Mouse (Mus musculus): ENCODE measurements at regions not wholly inside any gene's neighbourhood (a gene's known extent, or its start where the extent isn't known, plus 50 kb on each side); places are given as distances from the start of the nearest gene placed in this dataset.
A peak's percentile ranks its signal among the peaks of the same experiment; 100 is the strongest.

DNA sequence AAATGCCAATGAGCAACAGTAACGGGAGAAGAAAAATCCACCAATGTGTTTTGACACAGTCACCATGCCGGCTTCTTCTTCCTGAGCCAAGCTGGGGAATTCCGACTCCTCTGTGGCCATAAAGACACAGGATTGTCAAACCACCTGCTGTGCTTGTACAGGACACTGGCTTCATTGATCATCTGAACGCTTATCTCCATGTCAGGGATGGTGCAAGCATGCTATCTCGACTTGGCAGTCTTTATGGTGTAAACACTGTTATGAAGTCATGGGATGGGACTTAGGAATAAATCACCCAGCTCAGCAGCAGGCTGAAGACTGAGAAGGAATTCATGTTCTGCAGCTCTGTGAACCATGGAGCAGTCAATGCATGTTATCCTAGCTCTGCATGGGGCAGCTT is 132.6 kb upstream of the Adamts9 start:
- no peaks in the 10 kb centered on the region for H3K4me1 ChIP-seq (ENCODE audit: insufficient read depth)
- no peak overlapping the region for H3K27ac ChIP-seq (ENCODE audit: low read depth)
- no peaks in the 10 kb centered on the region for H3K27me3 ChIP-seq (ENCODE audit: insufficient read depth, low read length)
- 36% methylated on average over 5 of the region's 5 CpGs for WGBS
- no peak overlapping the region for H3K9ac ChIP-seq
- TF ChIP-seq CTCF (IDR thresholded peaks at IDR 0.05; ENCODE audit: low read depth), result no peak
- H3K9me3 ChIP-seq (ENCODE audit: low read depth, low read length), result no peaks in the 10 kb centered on the region
- H3K4me3 ChIP-seq (ENCODE audit: low read depth, low read length), result no peak overlapping the region
- DNase-seq (no peak), ATAC-seq (ENCODE audit: insufficient read depth) (no peak)
- H3K4me2 ChIP-seq, result no peak overlapping the region
- no peaks in the 10 kb centered on the region for H3K36me3 ChIP-seq (ENCODE audit: insufficient read depth)

DNA sequence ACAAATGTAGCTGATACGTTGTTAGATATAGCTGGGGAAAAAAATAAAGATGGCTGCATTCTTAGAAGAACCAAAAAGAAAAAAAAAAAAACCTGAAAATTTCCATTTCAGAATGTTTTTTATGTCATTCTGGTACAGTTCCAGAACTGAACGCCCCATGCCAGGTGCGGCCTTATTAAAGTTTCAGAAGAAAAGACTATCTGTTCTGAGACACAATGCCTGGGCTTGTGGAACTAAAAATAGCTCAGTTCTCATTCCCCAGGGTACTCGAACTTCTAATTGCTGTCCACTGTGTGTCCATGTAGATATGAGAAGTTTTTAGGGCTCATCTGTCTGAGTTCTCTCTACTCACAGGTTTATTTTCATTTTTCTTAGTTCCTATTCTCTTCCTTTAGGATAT is 131.7 kb upstream of the Adamts9 start:
- DNase-seq (no peak), ATAC-seq (ENCODE audit: insufficient read depth) (no peak)
- H3K27ac ChIP-seq (ENCODE audit: low read depth), result no peak overlapping the region
- no peaks in the 10 kb centered on the region for H3K36me3 ChIP-seq (ENCODE audit: insufficient read depth)
- 79% methylated on average over 4 of the region's 4 CpGs for WGBS
- no peaks in the 10 kb centered on the region for H3K27me3 ChIP-seq (ENCODE audit: insufficient read depth, low read length)
- no peaks in the 10 kb centered on the region for H3K9me3 ChIP-seq (ENCODE audit: low read depth, low read length)
- no peak for TF ChIP-seq CTCF (IDR thresholded peaks at IDR 0.05; ENCODE audit: low read depth)
- no peak overlapping the region for H3K4me2 ChIP-seq
- H3K4me3 ChIP-seq (ENCODE audit: low read depth, low read length), result no peak overlapping the region
- no peak overlapping the region for H3K9ac ChIP-seq
- no peaks in the 10 kb centered on the region for H3K4me1 ChIP-seq (ENCODE audit: insufficient read depth)

DNA sequence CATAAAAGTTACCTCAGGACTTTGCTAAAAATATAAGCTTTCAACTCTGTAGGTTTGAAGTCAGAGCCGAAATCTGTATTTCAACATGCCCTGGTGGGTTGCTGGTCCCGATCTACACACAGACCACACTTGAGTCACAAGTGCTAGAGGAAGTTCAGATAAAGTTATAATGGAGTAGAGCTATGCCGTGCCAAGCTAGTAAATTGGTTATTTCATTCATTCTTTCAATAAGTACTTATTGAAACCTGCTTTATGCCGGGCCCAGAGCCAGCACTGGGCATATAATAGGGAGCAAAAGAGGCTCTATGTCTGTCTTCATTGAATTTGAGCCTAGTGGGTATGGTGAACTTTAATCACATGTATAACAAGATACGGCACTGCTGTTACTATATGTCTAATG is 127.6 kb upstream of the Adamts9 start:
- no peaks in the 10 kb centered on the region for H3K36me3 ChIP-seq (ENCODE audit: insufficient read depth)
- H3K9me3 ChIP-seq (ENCODE audit: low read depth, low read length), result no peaks in the 10 kb centered on the region
- no peaks in the 10 kb centered on the region for H3K27me3 ChIP-seq (ENCODE audit: insufficient read depth, low read length)
- no peak overlapping the region for H3K27ac ChIP-seq (ENCODE audit: low read depth)
- DNase-seq, result no peak
- 0 out of 2 replicates have a peak, but pooled peaks cover 5% of the 10 kb centered on the region for H3K4me1 ChIP-seq (ENCODE audit: insufficient read depth)
- H3K4me3 ChIP-seq (ENCODE audit: low read depth, low read length), result no peak overlapping the region
- ATAC-seq (ENCODE audit: insufficient read depth), result no peak
- WGBS, result 78% methylated on average over 5 of the region's 5 CpGs
- no peak overlapping the region for H3K9ac ChIP-seq
- no peak for TF ChIP-seq CTCF (IDR thresholded peaks at IDR 0.05; ENCODE audit: low read depth)
- no peak overlapping the region for H3K4me2 ChIP-seq

DNA sequence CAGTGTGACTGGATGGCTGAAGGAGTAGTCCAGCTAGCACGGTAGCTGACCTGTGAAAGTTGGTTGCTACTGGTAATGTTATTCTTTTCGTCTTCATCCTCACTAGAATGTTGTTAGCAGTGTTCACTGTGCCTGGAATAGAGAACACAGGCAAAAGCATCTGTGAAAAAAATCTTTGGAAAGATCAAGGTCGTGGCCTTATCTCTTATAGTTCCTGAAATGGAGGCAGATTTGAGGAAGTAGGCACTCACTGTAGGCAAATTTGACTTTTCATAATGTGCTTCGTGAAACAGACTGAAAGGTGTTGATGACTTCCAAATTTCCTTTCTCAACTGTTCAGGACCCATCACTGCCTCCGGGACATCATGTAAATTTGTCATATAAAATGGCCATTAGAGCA is 124.5 kb upstream of the Adamts9 start:
- Histone ChIP-seq H3K36me3 (ENCODE audit: insufficient read depth) (no peaks in the 10 kb centered on the region), H3K27ac (ENCODE audit: low read depth) (no peak overlapping the region), H3K9me3 (ENCODE audit: low read depth, low read length) (no peaks in the 10 kb centered on the region), H3K4me3 (ENCODE audit: low read depth, low read length) (no peak overlapping the region), H3K9ac (no peak overlapping the region), H3K4me2 (no peak overlapping the region), H3K4me1 (ENCODE audit: insufficient read depth) (peaks cover 24% of the 10 kb centered on the region; the same call in 1 of the 2 replicates), H3K27me3 (ENCODE audit: insufficient read depth, low read length) (no peaks in the 10 kb centered on the region)
- DNase-seq, result no peak
- WGBS, result 86% methylated on average over 5 of the region's 5 CpGs
- TF ChIP-seq CTCF (IDR thresholded peaks at IDR 0.05; ENCODE audit: low read depth), result no peak
- ATAC-seq (ENCODE audit: insufficient read depth), result no peak

DNA sequence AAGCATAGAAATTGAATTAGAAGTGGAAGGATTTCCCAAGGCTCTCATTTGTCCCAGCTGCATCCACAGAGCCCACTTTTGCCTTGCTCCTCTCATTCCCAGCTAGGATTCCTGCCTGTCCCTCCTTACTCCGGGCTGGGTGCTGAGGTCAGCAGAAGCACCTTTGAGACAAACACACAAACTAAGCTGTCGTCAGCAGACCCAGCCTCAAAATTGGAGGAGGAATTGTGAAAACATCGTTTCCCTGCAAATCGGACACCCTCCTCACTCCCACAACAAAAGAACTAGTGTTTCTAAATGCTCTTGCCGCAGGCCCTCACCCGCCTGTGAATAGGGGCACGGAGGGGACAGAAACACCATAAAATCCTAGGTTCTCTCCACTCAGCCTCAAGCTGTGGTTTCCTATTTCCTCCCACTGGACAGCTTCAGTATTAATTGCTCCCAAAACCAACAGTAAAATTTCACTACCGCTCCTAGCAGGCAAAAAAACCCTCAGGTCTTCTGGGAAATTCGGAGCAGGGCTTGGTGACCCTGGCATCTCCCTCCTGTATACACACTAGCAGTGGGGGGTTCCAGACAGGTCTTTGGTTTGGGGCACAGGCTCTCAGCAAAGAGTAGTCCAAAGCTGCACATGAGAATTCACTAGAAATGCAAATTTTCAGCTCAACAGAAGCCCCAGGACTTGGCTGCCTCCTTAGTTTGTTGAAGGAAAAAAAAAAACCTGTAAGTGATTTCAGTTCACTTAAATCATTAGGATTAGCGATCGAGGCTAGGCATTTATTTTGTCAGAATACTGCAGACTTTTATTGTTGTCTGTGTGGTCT is 123.5 kb upstream of the Adamts9 start:
- WGBS, result 38% methylated on average over 11 of the region's 11 CpGs
- H3K27ac ChIP-seq (ENCODE audit: low read depth), result peak overlapping the region; percentile 43; the same call in 1 of the 2 replicates
- peaks cover 24% of the 10 kb centered on the region; the same call in 1 of the 2 replicates for H3K4me1 ChIP-seq (ENCODE audit: insufficient read depth)
- H3K4me2 ChIP-seq, result no peak overlapping the region; the same call in 1 of the 2 replicates
- H3K27me3 ChIP-seq (ENCODE audit: insufficient read depth, low read length), result no peaks in the 10 kb centered on the region
- no peaks in the 10 kb centered on the region for H3K9me3 ChIP-seq (ENCODE audit: low read depth, low read length)
- no peak overlapping the region for H3K4me3 ChIP-seq (ENCODE audit: low read depth, low read length)
- no peaks in the 10 kb centered on the region for H3K36me3 ChIP-seq (ENCODE audit: insufficient read depth)
- DNase-seq, result no peak
- TF ChIP-seq CTCF (IDR thresholded peaks at IDR 0.05; ENCODE audit: low read depth), result no peak
- no peak for ATAC-seq (ENCODE audit: insufficient read depth)
- H3K9ac ChIP-seq, result no peak overlapping the region

DNA sequence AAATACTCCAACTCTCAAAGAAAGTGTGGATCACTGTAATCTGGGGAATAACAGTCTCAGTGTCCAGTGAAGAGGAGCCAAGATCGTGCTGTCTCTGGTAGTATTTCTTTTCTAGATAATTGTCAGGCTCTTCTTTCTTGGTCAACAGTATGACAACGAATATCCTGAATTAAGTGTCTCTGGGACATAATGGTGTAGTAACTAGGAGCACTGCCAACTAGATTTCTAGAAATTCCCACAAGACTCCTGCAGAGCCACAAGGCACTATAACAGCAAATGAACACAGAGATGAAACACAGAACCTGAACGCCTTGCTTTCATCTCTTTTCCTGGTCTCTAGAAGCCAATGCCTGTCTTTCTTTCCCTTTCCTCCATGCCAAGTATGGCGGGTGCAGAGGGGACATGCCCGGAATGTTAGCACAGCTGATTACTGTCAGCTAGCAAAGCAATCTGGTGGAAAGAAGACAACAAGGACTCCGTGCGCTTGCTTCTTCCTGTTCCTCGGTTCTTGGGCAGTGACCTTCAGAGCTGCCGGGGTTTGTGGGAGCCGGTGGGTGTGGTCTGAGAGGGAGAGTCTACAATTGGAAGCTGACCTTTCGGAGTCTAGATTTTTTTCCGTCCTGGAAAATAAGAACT is 122.7 kb upstream of the Adamts9 start:
- Histone ChIP-seq H3K27me3 (ENCODE audit: insufficient read depth, low read length) (no peaks in the 10 kb centered on the region), H3K9ac (no peak overlapping the region), H3K36me3 (ENCODE audit: insufficient read depth) (no peaks in the 10 kb centered on the region), H3K9me3 (ENCODE audit: low read depth, low read length) (no peaks in the 10 kb centered on the region), H3K27ac (ENCODE audit: low read depth) (peak overlapping the region; percentile 43; the same call in 1 of the 2 replicates), H3K4me2 (no peak overlapping the region; the same call in 1 of the 2 replicates), H3K4me1 (ENCODE audit: insufficient read depth) (peaks cover 24% of the 10 kb centered on the region; the same call in 1 of the 2 replicates), H3K4me3 (ENCODE audit: low read depth, low read length) (no peak overlapping the region)
- TF ChIP-seq CTCF (IDR thresholded peaks at IDR 0.05; ENCODE audit: low read depth), result no peak
- ATAC-seq (ENCODE audit: insufficient read depth) (no peak; the same call in 1 of the 2 replicates), DNase-seq (peak; percentile 71)
- 47% methylated on average over 12 of the region's 12 CpGs for WGBS

DNA sequence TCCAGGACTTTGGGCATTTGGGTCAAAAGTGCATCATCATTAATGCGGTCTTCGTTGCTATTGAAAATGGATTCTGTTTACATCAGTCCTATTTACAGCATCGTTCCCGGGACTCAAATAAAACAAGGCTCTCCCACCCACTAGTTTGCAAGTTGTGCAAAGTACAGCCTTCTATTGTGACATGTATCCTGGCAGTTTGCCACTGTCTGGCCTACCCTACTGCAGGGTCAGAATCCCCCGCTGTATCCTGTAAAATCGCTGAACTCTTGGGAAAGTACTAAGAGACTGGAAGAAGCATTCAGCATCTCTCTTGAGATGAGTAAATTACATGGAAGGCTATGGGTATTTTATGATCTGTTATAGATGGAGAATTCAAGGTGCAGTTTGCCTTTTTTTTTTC is 122.1 kb upstream of the Adamts9 start:
- Histone ChIP-seq H3K9ac (no peak overlapping the region), H3K27me3 (ENCODE audit: insufficient read depth, low read length) (no peaks in the 10 kb centered on the region), H3K9me3 (ENCODE audit: low read depth, low read length) (no peaks in the 10 kb centered on the region), H3K4me2 (no peak overlapping the region), H3K4me1 (ENCODE audit: insufficient read depth) (peaks cover 24% of the 10 kb centered on the region; the same call in 1 of the 2 replicates), H3K36me3 (ENCODE audit: insufficient read depth) (no peaks in the 10 kb centered on the region), H3K27ac (ENCODE audit: low read depth) (no peak overlapping the region), H3K4me3 (ENCODE audit: low read depth, low read length) (no peak overlapping the region)
- ATAC-seq (ENCODE audit: insufficient read depth), result 0 out of 2 replicates have a peak, but pooled peaks have one; percentile 42
- peak; percentile 84 for DNase-seq
- WGBS, result 51% methylated on average over 6 of the region's 6 CpGs
- TF ChIP-seq CTCF (IDR thresholded peaks at IDR 0.05; ENCODE audit: low read depth), result no peak

Measured in lung, embryonic 14.5 days (tissue).